ENCODE assay signal across 44 mouse cellular contexts in genomic region chr7:140120484-140120883, GRCm38 (mm10). TPM values are rescaled to one million over a fixed set of nuclear protein-coding genes. Genes with fewer than 3 reads are reported as not detected.
"Had no signal": no experiment of that assay in that cellular context is flagged by ENCODE, and none has a peak within 500 bp of the region (broad histone marks: within the 10 kb centered on the region; RNA-seq: fewer than 3 reads in every experiment).

No protein-coding gene starts in this region.

- H3K4me3 ChIP-seq: heart, embryonic 10.5 days; heart, embryonic 12.5 days; heart, embryonic 13.5 days; heart, embryonic 15.5 days; hindbrain, embryonic 10.5 days; hindbrain, embryonic 12.5 days; hindbrain, embryonic 13.5 days; hindbrain, embryonic 15.5 days; intestine, embryonic 15.5 days; kidney, embryonic 15.5 days; layer of hippocampus, adult 2 months; left cerebral cortex, adult 2 months had no signal

- H3K9me3 ChIP-seq: heart, embryonic 10.5 days; heart, embryonic 13.5 days; heart, embryonic 15.5 days; hindbrain, embryonic 10.5 days; hindbrain, embryonic 12.5 days; hindbrain, embryonic 13.5 days; hindbrain, embryonic 15.5 days; intestine, embryonic 15.5 days; kidney, embryonic 15.5 days had no signal

- DNase-seq: heart, postnatal 10 days; heart, postnatal 14 days; heart, postnatal 36 days; heart, postnatal 4 days; kidney, adult 11 months; kidney, adult 18-20 months; kidney, adult 2 months; kidney, adult 8-10 months; kidney, adult 9 months; kidney, postnatal 10 days; kidney, postnatal 14 days; kidney, postnatal 25 days; kidney, postnatal 36 days; kidney, postnatal 4 days; layer of hippocampus, adult 9-11 months had no signal

- H3K9ac ChIP-seq: heart, embryonic 12.5 days; heart, embryonic 13.5 days; heart, embryonic 15.5 days; hindbrain, embryonic 12.5 days; hindbrain, embryonic 13.5 days; hindbrain, embryonic 14.5 days; hindbrain, embryonic 15.5 days; intestine, embryonic 15.5 days; kidney, embryonic 15.5 days had no signal

- H3K27me3 ChIP-seq: heart, embryonic 12.5 days; heart, embryonic 13.5 days; heart, embryonic 15.5 days; hindbrain, embryonic 12.5 days; hindbrain, embryonic 13.5 days; hindbrain, embryonic 15.5 days; intestine, embryonic 15.5 days; kidney, embryonic 15.5 days had no signal

- H3K4me2 ChIP-seq: heart, embryonic 11.5 days; heart, embryonic 12.5 days; heart, embryonic 13.5 days; heart, embryonic 15.5 days; hindbrain, embryonic 12.5 days; hindbrain, embryonic 13.5 days; hindbrain, embryonic 14.5 days; hindbrain, embryonic 15.5 days; intestine, embryonic 15.5 days; kidney, embryonic 15.5 days had no signal

- H3K27ac ChIP-seq: heart, embryonic 10.5 days; heart, embryonic 13.5 days; heart, embryonic 15.5 days; hindbrain, embryonic 10.5 days; hindbrain, embryonic 12.5 days; hindbrain, embryonic 13.5 days; hindbrain, embryonic 14.5 days; hindbrain, embryonic 15.5 days; hindbrain, postnatal 0 days; intestine, embryonic 15.5 days; kidney, embryonic 15.5 days; kidney, postnatal 0 days; layer of hippocampus, adult 2 months; left cerebral cortex, adult 2 months had no signal

- H3K36me3 ChIP-seq: heart, embryonic 10.5 days; heart, embryonic 12.5 days; heart, embryonic 13.5 days; heart, embryonic 15.5 days; hindbrain, embryonic 10.5 days; hindbrain, embryonic 12.5 days; hindbrain, embryonic 13.5 days; hindbrain, embryonic 15.5 days; intestine, embryonic 15.5 days; kidney, embryonic 15.5 days had no signal

- ATAC-seq: hindbrain, embryonic 16.5 days; hindbrain, postnatal 0 days; inflammation-experienced regulatory T-cells, adult 6 months; intestine, embryonic 15.5 days; intestine, embryonic 16.5 days; intestine, postnatal 0 days had no signal

RNA-seq across cellular contexts. Expression of gene Prap1, which starts 27.3 kb away (rescaled TPM):
- total RNA-seq: heart, postnatal 10 days; heart, postnatal 14 days; heart, postnatal 25 days; heart, postnatal 36 days; heart, postnatal 4 days; hematopoietic stem cell, adult 5-6 weeks; hindbrain, postnatal 0 days; layer of hippocampus, adult 18-20 months; layer of hippocampus, adult 2 months; layer of hippocampus, postnatal 10 days; layer of hippocampus, postnatal 14 days; layer of hippocampus, postnatal 25 days; left cerebral cortex, adult 18-20 months; left cerebral cortex, adult 2 months had no signal
- polyA plus RNA-seq: heart, embryonic 10.5 days; heart, embryonic 11.5 days; heart, embryonic 12.5 days; heart, embryonic 14.5 days; hindbrain, embryonic 10.5 days; hindbrain, embryonic 11.5 days; hindbrain, embryonic 12.5 days; hindbrain, embryonic 13.5 days; hindbrain, embryonic 14.5 days; hindbrain, embryonic 15.5 days; hindbrain, embryonic 16.5 days; hindbrain, postnatal 0 days; inflammation-experienced regulatory T-cells, adult 6 months; kidney, embryonic 15.5 days had no signal
